Comparison of ENCODE assay signal across 9 mouse cellular contexts in genomic region chr5:99905731-99906130, GRCm38 (mm10). TPM values are rescaled to one million over a fixed set of nuclear protein-coding genes. Genes with fewer than 3 reads are reported as not detected.
A peak's percentile ranks its signal among the peaks of the same experiment; 100 is the strongest.
DNase-seq lines count a peak whose midpoint lies in the region; ATAC-seq and TF ChIP-seq lines count a peak whose summit lies in the region.
"Had no signal": no experiment of that assay in that cellular context is flagged by ENCODE, and none has a peak within 500 bp of the region (broad histone marks: within the 10 kb centered on the region; RNA-seq: fewer than 3 reads in every experiment).

No protein-coding gene starts in this region.

- no peak for TF ChIP-seq EP300 in liver, embryonic 14.5 days (IDR thresholded peaks at IDR 0.05; ENCODE audit: low read depth)

- no peaks in the 10 kb centered on the region for H3K9me3 ChIP-seq in heart, embryonic 15.5 days (replicated peaks)
- no peaks in the 10 kb centered on the region for H3K9me3 ChIP-seq in embryonic facial prominence, embryonic 10.5 days
- H3K9me3 ChIP-seq in forebrain, embryonic 15.5 days: no peaks in the 10 kb centered on the region
- H3K9me3 ChIP-seq in liver, embryonic 14.5 days (ENCODE audit: control insufficient read depth, low read length): no peaks in the 10 kb centered on the region

- H3K4me2 ChIP-seq in heart, embryonic 15.5 days: peak overlapping the region; percentile 69
- peak overlapping the region; percentile 59; the same call in 1 of the 2 replicates for H3K4me2 ChIP-seq in forebrain, embryonic 15.5 days (replicated peaks)
- H3K4me2 ChIP-seq in liver, embryonic 14.5 days (ENCODE audit: low read depth): peak overlapping the region; percentile 68

- H3K4me1 ChIP-seq in heart, embryonic 15.5 days (replicated peaks): 0 out of 2 replicates have a peak, but pooled peaks cover 3% of the 10 kb centered on the region
- H3K4me1 ChIP-seq in embryonic facial prominence, embryonic 10.5 days: peaks cover 3% of the 10 kb centered on the region; the same call in 1 of the 2 replicates
- H3K4me1 ChIP-seq in forebrain, embryonic 15.5 days: 0 out of 2 replicates have a peak, but pooled peaks cover 4% of the 10 kb centered on the region
- H3K4me1 ChIP-seq in liver, embryonic 14.5 days (replicated peaks; ENCODE audit: control insufficient read depth in 2 of 2, insufficient read depth in 2 of 2, low read length in 1 of 2): peaks cover 0 to 4% of the 10 kb centered on the region in 2 experiments; a peak in 1 of 4 replicates

- no peak overlapping the region for H3K9ac ChIP-seq in heart, embryonic 15.5 days
- 0 out of 2 replicates have a peak overlapping the region, but pooled peaks have one; percentile 70 for H3K9ac ChIP-seq in forebrain, embryonic 15.5 days (replicated peaks)
- no peak overlapping the region for H3K9ac ChIP-seq in liver, embryonic 14.5 days (replicated peaks)

- DNase-seq in heart, adult 11 months: no peak
- DNase-seq in embryonic facial prominence, embryonic 10.5 days (ENCODE audit: low spot score): no peak
- DNase-seq in liver, embryonic 14.5 days (ENCODE audit: low read depth in 3 of 3, low spot score in 3 of 3): no peak
- DNase-seq in adrenal gland, adult 18-20 months (ENCODE audit: low spot score in 2 of 2): no peak
- DNase-seq in urinary bladder, postnatal 4 days (ENCODE audit: low spot score in 2 of 2): no peak
- DNase-seq in kidney, adult 11 months: no peak

- peak overlapping the region; percentile 66 for H3K4me3 ChIP-seq in heart, embryonic 15.5 days
- peak overlapping the region; percentile 70; the same call in 1 of the 2 replicates for H3K4me3 ChIP-seq in embryonic facial prominence, embryonic 10.5 days
- H3K4me3 ChIP-seq in forebrain, embryonic 15.5 days: peak overlapping the region; percentile 71; the same call in 1 of the 2 replicates
- no peak overlapping the region for H3K4me3 ChIP-seq in liver, embryonic 14.5 days (ENCODE audit: insufficient read depth in 1 of 2, low read depth in 2 of 2, low read length in 2 of 2)

- H3K27me3 ChIP-seq in heart, embryonic 15.5 days: no peaks in the 10 kb centered on the region
- H3K27me3 ChIP-seq in embryonic facial prominence, embryonic 10.5 days (replicated peaks; ENCODE audit: low read depth, poor library complexity, severe bottlenecking): no peaks in the 10 kb centered on the region
- no peaks in the 10 kb centered on the region for H3K27me3 ChIP-seq in forebrain, embryonic 15.5 days
- no peaks in the 10 kb centered on the region for H3K27me3 ChIP-seq in liver, embryonic 14.5 days (ENCODE audit: control insufficient read depth, insufficient read depth, low read length)

- WGBS in heart, embryonic 15.5 days: 54% methylated on average over 7 of the region's 7 CpGs
- WGBS in embryonic facial prominence, embryonic 10.5 days: 62% methylated on average over 7 of the region's 7 CpGs
- 65% methylated on average over 7 of the region's 7 CpGs for WGBS in forebrain, embryonic 15.5 days
- 61% methylated on average over 7 of the region's 7 CpGs for WGBS in liver, embryonic 14.5 days (ENCODE audit: insufficient replicate concordance)

- no peak for ATAC-seq in heart, embryonic 15.5 days (replicated peaks; ENCODE audit: insufficient number of reproducible peaks, insufficient read depth, low FRiP score, low read depth)
- ATAC-seq in forebrain, embryonic 15.5 days (replicated peaks): 0 out of 2 replicates have a peak, but pooled peaks have one; percentile 11
- no peak for ATAC-seq in liver, embryonic 14.5 days (ENCODE audit: insufficient read depth)

- H3K36me3 ChIP-seq in heart, embryonic 15.5 days: no peaks in the 10 kb centered on the region
- H3K36me3 ChIP-seq in embryonic facial prominence, embryonic 10.5 days (replicated peaks): no peaks in the 10 kb centered on the region
- H3K36me3 ChIP-seq in forebrain, embryonic 15.5 days: no peaks in the 10 kb centered on the region
- H3K36me3 ChIP-seq in liver, embryonic 14.5 days (replicated peaks; ENCODE audit: control insufficient read depth, insufficient read depth, low read depth): no peaks in the 10 kb centered on the region

- peak overlapping the region; percentile 97 for H3K27ac ChIP-seq in heart, embryonic 15.5 days
- H3K27ac ChIP-seq in embryonic facial prominence, embryonic 10.5 days (replicated peaks): peak overlapping the region; percentile 95
- peak overlapping the region; percentile 84; the same call in 1 of the 2 replicates for H3K27ac ChIP-seq in forebrain, embryonic 15.5 days (replicated peaks)
- no peak overlapping the region for H3K27ac ChIP-seq in liver, embryonic 14.5 days

- no peak for TF ChIP-seq CTCF in liver, embryonic 14.5 days (IDR thresholded peaks at IDR 0.05; ENCODE audit: low read depth)

RNA-seq across cellular contexts. Expression of gene Vamp9, which starts 0.3 kb away (rescaled TPM):
- polyA plus RNA-seq in heart, embryonic 15.5 days (2015; fragmentation: Nextera tagmentation; extraction: Ambion mirVana): 0.59 and 1.3 TPM in 2 replicates
- polyA plus RNA-seq in embryonic facial prominence, embryonic 10.5 days (2016; fragmentation: Nextera tagmentation; extraction: Ambion mirVana): not detected in 2 replicates
- 0.64 and 0.86 TPM in 2 replicates for polyA plus RNA-seq in forebrain, embryonic 15.5 days (2015; fragmentation: Nextera tagmentation; extraction: Ambion mirVana)
- polyA plus RNA-seq in liver, embryonic 14.5 days (2012; rRNA removed): not detected in 2 replicates
- polyA plus RNA-seq in liver, embryonic 14.5 days (2014; fragmentation: Nextera tagmentation; extraction: Ambion mirVana): not detected in 2 replicates
- total RNA-seq in adrenal gland, adult 18-20 months (2021): under 1 TPM; 0.48 to 0.63 TPM
- total RNA-seq: megakaryocyte, adult 5-6 weeks had no signal

Comparison
In these comparisons a context has a peak if more than half of its experiments do, and no peak if none do; other contexts are left out.
1. H3K4me3 ChIP-seq: peak in heart, embryonic 15.5 days (single experiment), embryonic facial prominence, embryonic 10.5 days (single experiment) and forebrain, embryonic 15.5 days (single experiment); none in liver, embryonic 14.5 days (0 of 2).
2. Peak in every context shown above with its lines, with median percentiles within 50 percentile points of each other: H3K4me2 ChIP-seq.